Mouse (Mus musculus): ENCODE data around the gene Gtf2h5.

DNA sequence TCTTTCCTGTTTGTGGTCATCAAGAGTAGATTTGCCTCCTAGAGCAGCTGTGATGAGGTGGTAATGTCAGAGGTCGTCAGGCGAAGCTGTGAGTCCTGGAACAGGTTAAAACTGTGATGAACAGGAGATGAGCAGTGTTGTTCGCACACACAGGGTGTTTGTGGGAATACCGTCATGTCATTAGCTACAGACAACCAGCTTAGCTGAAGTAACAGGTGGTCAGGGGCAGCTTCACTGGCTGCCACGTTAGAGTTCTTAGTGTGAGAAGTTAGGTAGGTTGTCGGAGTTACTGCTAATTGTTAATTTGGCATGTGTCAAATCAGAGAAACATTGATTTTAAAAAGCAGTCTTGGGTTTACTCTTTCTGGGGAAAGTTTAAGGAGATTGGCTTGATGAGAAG is 34.1 kb downstream of the Gtf2h5 start:
- TF ChIP-seq CTCF (IDR thresholded peaks at IDR 0.05; ENCODE audit: borderline replicate concordance, insufficient read depth, low read length) (no peak), POLR2A (IDR thresholded peaks at IDR 0.05; ENCODE audit: low read depth, low read length) (no peak)
